Mouse (Mus musculus) embryonic facial prominence, embryonic 11.5 days (tissue): Measurements from ENCODE around the gene Camta1. TPM values are rescaled to one million over a fixed set of nuclear protein-coding genes. Genes with fewer than 3 reads are reported as not detected.

ENCODE experiments used
- ATAC-seq: fragments of 200-750 bp; cut with Nextera tagmentation; replicated peaks from 2 replicates; pipeline ENCODE4 v1.8.0; 2017; ENCODE audit warnings: low read depth; ENCODE audit not compliant: insufficient number of reproducible peaks, low FRiP score, low TSS enrichment
- DNase-seq: peaks from one replicate; pipeline ENCODE4 v3.0.0-alpha.2; 2015; ENCODE audit warnings: low spot score
- H3K27ac ChIP-seq: fragments of 300-500 bp; sonication (generic); replicated peaks from 2 replicates; pipeline ENCODE4 v1.5.1; 2014; ENCODE audit warnings: mild to moderate bottlenecking, low read depth, low read length, control low read depth
- H3K27me3 ChIP-seq: fragments of 300-500 bp; sonication (generic); 2 replicates; pipeline ENCODE4 v1.6.1; 2014; ENCODE audit warnings: mild to moderate bottlenecking, low read length, moderate library complexity, mixed read lengths; ENCODE audit not compliant: control insufficient read depth, insufficient read depth
- H3K36me3 ChIP-seq: fragments of 300-500 bp; sonication (generic); replicated peaks from 2 replicates; pipeline ENCODE4 v1.6.1; 2014; ENCODE audit warnings: low read depth, mild to moderate bottlenecking, low read length, moderate library complexity, mixed read lengths; ENCODE audit not compliant: control insufficient read depth, insufficient read depth
- H3K4me1 ChIP-seq: fragments of 300-500 bp; sonication (generic); 2 replicates; pipeline ENCODE4 v1.6.1; 2014; ENCODE audit warnings: low read length, mixed read lengths; ENCODE audit not compliant: control insufficient read depth, insufficient read depth
- H3K4me2 ChIP-seq: fragments of 300-500 bp; sonication (generic); 2 replicates; pipeline ENCODE4 v1.6.1; 2014; ENCODE audit warnings: low read depth, mild to moderate bottlenecking, control low read depth, low read length, moderate library complexity
- H3K4me3 ChIP-seq: fragments of 300-500 bp; sonication (generic); 2 replicates; pipeline ENCODE4 v1.5.1; 2014; ENCODE audit warnings: low read depth, low read length, control low read depth
- H3K9ac ChIP-seq: fragments of 300-500 bp; sonication (generic); replicated peaks from 2 replicates; pipeline ENCODE4 v1.6.1; 2014; ENCODE audit warnings: mild to moderate bottlenecking, control low read depth, low read length
- H3K9me3 ChIP-seq: fragments of 300-500 bp; sonication (generic); replicated peaks from 2 replicates; pipeline ENCODE4 v1.6.1; 2016; ENCODE audit warnings: mild to moderate bottlenecking, low read length, inconsistent platforms, mixed read lengths; ENCODE audit not compliant: control insufficient read depth
- WGBS: fragments of 180-500 bp; shearing (Covaris S2); extraction: QIAGEN DNeasy Blood & Tissue Kit; methylation state at CpG from one replicate; pipeline ENCODE4 v1.1.7; 2014; 5-methylcytosine and 5-hydroxymethylcytosine counted together
- polyA plus RNA-seq: library from polyadenylated mRNA; unstranded; fragments of >200 nt; fragmentation: Nextera tagmentation; extraction: Ambion mirVana; gene quantifications from 2 replicates; pipeline ENCODE4 v1.2.1, GENCODE M21; 2014

Gene Camta1
- polyA plus RNA-seq, 1 experiment from 2014 or later, result 130 TPM

DNA sequence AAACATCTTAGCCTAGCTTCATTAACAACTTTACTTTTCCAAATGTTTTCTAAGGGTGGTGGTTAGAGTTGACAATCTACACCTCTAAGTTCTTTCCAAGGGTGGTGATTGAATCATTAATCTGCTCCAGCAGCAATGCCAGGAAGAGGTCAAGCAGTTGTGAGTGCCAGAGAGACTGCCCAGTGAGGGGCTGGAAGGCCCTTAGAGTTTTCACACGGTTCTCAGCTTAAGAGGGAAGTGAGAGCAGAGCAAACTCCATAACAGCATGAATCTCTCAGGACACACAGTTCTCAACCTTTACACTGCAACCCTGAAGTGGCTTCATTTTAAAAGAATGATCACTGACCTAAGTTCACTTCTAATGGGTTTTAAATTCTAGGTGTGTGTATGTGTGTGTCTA is 886.5 kb downstream of the Camta1 start:
- H3K4me1 ChIP-seq, result no peaks in the 10 kb centered on the region
- no peaks in the 10 kb centered on the region for H3K36me3 ChIP-seq
- 56% methylated on average over 1 of the region's 1 CpGs for WGBS
- ATAC-seq (no peak), DNase-seq (no peak)
- H3K4me3 ChIP-seq, result no peak overlapping the region
- H3K4me2 ChIP-seq, result no peak overlapping the region
- H3K27me3 ChIP-seq, result no peaks in the 10 kb centered on the region
- no peak overlapping the region for H3K27ac ChIP-seq
- H3K9ac ChIP-seq, result no peak overlapping the region
- no peaks in the 10 kb centered on the region for H3K9me3 ChIP-seq

DNA sequence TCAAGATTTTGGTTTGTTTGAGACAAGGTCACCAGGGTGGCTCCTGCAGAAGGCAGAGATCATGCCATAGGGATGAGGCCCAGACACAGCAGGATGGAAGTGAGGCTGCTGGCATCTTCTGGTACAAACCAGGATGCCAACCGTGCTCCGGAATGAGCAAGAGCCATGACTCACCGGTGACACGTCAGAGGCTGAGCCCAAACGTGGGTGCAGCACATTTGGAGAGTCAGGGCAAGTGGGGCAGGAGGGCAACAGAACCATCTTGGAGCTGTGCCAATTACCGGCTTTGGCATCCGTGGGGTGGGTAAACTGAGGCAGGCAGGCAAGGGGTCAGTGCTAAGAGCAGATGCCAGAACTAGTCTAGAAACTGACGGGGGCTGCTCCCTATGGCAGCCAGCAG is 888.4 kb downstream of the Camta1 start:
- Histone ChIP-seq H3K9ac (no peak overlapping the region), H3K4me1 (no peaks in the 10 kb centered on the region), H3K4me2 (no peak overlapping the region), H3K9me3 (no peaks in the 10 kb centered on the region), H3K27ac (no peak overlapping the region), H3K36me3 (no peaks in the 10 kb centered on the region), H3K27me3 (no peaks in the 10 kb centered on the region), H3K4me3 (no peak overlapping the region)
- ATAC-seq (no peak), DNase-seq (no peak)
- WGBS, result 79% methylated on average over 8 of the region's 8 CpGs

DNA sequence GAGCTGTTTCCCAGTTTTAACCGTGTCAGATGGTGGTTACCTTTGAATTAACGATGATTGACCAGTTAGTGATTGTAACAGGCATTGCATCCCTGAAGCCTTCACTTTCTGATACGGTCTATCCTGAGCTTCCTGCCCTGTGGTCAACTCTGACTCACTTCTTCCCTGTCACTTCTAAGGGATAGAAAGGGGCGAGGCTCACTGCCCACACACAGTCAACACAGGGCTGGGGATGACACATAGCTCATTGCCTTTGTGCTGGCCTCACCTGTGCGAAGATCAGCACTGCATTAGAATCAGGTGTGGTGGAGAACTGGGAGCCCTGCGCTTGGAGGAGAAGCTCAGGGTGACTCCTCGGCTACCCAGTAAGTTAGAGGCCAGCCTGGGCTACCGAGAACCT is 892.7 kb downstream of the Camta1 start:
- WGBS, result 88% methylated on average over 8 of the region's 8 CpGs
- H3K27ac ChIP-seq, result no peak overlapping the region
- ATAC-seq, result no peak
- H3K4me2 ChIP-seq, result no peak overlapping the region
- H3K9me3 ChIP-seq, result no peaks in the 10 kb centered on the region
- H3K9ac ChIP-seq, result no peak overlapping the region
- no peak for DNase-seq
- no peaks in the 10 kb centered on the region for H3K4me1 ChIP-seq
- no peaks in the 10 kb centered on the region for H3K27me3 ChIP-seq
- no peak overlapping the region for H3K4me3 ChIP-seq
- H3K36me3 ChIP-seq, result no peaks in the 10 kb centered on the region

- H3K4me1 ChIP-seq, result no peaks in the 10 kb centered on the region
- no peak overlapping the region for H3K4me3 ChIP-seq
- no peaks in the 10 kb centered on the region for H3K9me3 ChIP-seq
- DNase-seq, result peak; percentile 73
- H3K9ac ChIP-seq, result no peak overlapping the region
- no peaks in the 10 kb centered on the region for H3K36me3 ChIP-seq
- H3K4me2 ChIP-seq, result no peak overlapping the region
- WGBS, result 21% methylated on average over 7 of the region's 7 CpGs
- no peak for ATAC-seq
- H3K27ac ChIP-seq, result no peak overlapping the region
- no peaks in the 10 kb centered on the region for H3K27me3 ChIP-seq
These were observed 895.1 kb downstream of the Camta1 start for GRCm38 (mm10) chr4:150966556-150966955.

GRCm38 (mm10) chr4:150965555-150965951 is 896.1 kb downstream of the Camta1 start:
- no peak for DNase-seq
- H3K4me2 ChIP-seq, result no peak overlapping the region
- no peak overlapping the region for H3K9ac ChIP-seq
- no peaks in the 10 kb centered on the region for H3K9me3 ChIP-seq
- no peaks in the 10 kb centered on the region for H3K27me3 ChIP-seq
- no peaks in the 10 kb centered on the region for H3K4me1 ChIP-seq
- no peak for ATAC-seq
- H3K36me3 ChIP-seq, result no peaks in the 10 kb centered on the region
- H3K27ac ChIP-seq, result no peak overlapping the region
- no peak overlapping the region for H3K4me3 ChIP-seq
- 66% methylated on average over 11 of the region's 11 CpGs for WGBS

DNA sequence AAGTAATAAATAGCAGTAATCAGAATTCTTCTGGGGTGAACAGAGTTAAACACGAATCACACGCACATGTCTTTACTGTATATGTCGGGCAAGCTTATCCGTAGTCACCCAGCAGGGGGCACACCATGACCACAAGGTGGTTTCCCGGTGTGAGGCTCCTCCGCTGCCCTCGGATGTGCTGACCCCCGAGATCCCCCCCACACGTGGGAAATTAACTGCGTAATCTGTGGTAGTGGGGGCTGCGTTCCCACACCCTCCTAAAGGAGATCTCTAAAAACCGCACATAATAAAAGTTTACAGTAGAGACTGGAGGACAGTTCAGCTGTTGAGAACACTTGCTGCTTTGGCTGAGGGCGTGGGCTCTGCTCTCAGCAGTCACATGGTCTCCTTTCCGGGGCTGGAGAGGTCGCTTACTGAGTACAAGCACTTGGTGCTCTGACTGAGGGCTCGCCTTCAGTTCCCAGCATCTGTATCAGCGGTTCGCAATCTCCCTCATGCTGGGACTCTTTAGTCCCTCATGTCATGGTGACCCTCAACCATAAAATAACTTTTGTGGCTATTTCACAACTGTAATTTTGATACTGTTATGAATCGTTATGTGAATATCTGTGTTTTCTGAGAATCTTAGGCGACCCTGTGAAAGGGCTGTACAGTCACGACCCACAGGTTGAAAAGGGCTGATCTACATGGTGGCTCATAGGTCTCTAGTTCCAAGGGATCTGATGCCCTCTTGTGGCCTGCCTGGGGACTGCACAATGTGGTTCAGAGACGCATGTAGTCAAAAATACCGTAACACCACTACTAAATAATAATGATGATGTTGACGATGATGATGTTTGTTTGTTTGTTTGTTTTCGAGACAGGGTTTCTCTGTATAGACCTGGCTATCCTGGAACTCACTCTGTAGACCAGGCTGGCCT is 896.8 kb downstream of the Camta1 start:
- H3K27ac ChIP-seq, result no peak overlapping the region
- WGBS, result 12% methylated on average over 25 of the region's 25 CpGs

GRCm38 (mm10) chr4:150963711-150964110 is 898.0 kb downstream of the Camta1 start:
- Histone ChIP-seq H3K4me1 (no peaks in the 10 kb centered on the region), H3K4me3 (no peak overlapping the region), H3K4me2 (no peak overlapping the region), H3K9ac (no peak overlapping the region), H3K27ac (no peak overlapping the region), H3K27me3 (no peaks in the 10 kb centered on the region), H3K36me3 (no peaks in the 10 kb centered on the region), H3K9me3 (no peaks in the 10 kb centered on the region)
- ATAC-seq (no peak), DNase-seq (no peak)
- WGBS, result 63% methylated on average over 2 of the region's 2 CpGs

More for the DNA sequence above, 896.8 kb downstream of the Camta1 start:
- Histone ChIP-seq H3K4me1 (no peaks in the 10 kb centered on the region), H3K4me2 (peak overlapping the region; percentile 13; the same call in 1 of the 2 replicates), H3K9ac (no peak overlapping the region), H3K27me3 (no peaks in the 10 kb centered on the region), H3K4me3 (no peak overlapping the region), H3K9me3 (no peaks in the 10 kb centered on the region), H3K36me3 (no peaks in the 10 kb centered on the region)
- peak; percentile 92 for DNase-seq
- ATAC-seq, result peak; percentile 41; the same call in 1 of the 2 replicates

DNA sequence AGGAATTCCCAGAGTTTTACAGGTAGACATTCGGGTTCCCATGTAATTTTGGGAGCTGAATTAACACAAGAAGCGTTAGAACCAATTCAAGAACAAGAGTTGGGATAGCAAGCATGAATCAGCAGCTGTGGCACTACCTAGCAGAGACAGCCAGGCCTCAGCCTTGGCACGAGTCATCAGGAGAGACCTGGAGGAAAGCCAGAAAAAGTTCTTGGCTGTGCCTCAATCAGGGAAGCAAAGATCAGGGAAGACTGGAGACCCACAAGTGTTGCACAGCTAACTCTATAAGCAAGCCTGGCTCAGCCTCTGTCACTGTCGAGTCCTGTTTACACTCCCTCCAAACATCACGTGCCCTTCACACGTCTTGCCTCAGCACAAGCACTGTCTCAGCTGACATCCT is 899.4 kb downstream of the Camta1 start:
- DNase-seq (no peak), ATAC-seq (no peak)
- Histone ChIP-seq H3K4me2 (no peak overlapping the region), H3K4me1 (no peaks in the 10 kb centered on the region), H3K4me3 (no peak overlapping the region), H3K9me3 (no peaks in the 10 kb centered on the region), H3K27me3 (no peaks in the 10 kb centered on the region), H3K36me3 (no peaks in the 10 kb centered on the region), H3K9ac (no peak overlapping the region), H3K27ac (no peak overlapping the region)
- 70% methylated on average over 6 of the region's 6 CpGs for WGBS
